Mouse (Mus musculus): ENCODE results near the gene Cilp2. TPM values are rescaled to one million over a fixed set of nuclear protein-coding genes. Genes with fewer than 3 reads are reported as not detected.

Gene Cilp2
- 0.48 and 0.63 TPM in 2 replicates for polyA plus RNA-seq (2016; fragmentation: Nextera tagmentation; extraction: Ambion mirVana)

DNA sequence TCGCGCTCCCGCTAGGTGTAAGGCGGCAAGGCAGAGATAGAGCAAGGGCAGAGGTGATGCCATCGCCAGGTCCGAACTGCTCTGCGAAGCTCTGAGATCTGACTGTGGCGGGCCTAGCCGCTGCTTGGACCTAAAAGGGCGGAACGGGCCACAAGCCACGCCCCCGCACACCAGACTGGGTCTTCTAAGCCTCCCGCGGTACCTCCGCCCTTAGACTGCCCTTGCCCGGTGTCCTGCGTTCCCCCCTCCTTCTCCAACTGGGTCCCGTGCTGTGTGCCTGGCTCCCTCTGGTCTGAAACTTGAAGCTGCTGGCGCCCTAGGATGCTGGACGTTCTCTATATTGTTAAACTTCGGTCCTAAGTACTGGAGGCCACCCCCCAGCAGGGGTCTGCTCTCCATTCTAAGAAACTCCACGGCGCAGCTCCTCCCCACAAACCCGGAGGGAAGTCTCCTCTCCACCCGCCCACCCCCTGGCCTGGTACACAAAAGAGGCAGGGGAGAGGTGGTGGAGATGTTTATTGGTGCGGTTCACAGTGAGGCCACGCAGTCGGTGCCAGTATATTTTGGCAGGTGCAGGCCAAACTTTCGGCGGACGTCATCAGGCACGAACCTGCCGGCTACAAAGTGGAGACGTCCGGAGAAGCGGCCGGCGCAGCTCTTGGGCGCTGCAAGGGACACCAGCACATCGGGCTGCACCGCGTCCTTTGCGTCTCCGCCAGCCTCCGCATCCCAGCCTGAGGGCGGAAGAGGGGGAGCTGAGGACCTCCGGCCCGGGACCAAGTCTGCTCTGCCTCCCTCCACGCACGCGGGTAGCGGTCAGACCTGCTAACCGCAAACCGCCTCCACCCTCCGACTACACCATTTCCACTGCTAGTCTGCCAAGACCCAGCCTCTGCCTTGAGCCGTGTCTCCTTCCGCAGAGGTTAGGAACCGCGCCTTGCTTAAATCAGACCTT is at the start of gene Cilp2:
Gene Cilp2, minus strand, starts transcription at position 399 of the 955 bp plus-strand sequence.
- 2% methylated on average over 60 of the region's 60 CpGs for WGBS
- Histone ChIP-seq H3K9me3 (no peaks in the 10 kb centered on the region), H3K27ac (no peak within 1 kb of the TSS), H3K27me3 (ENCODE audit: insufficient read depth, poor library complexity, severe bottlenecking) (peaks cover 93% of the 10 kb centered on the region), H3K4me1 (peaks cover 48% of the 10 kb centered on the region), H3K4me3 (peak within 1 kb of the TSS; percentile 52), H3K36me3 (peaks cover 8% of the 10 kb centered on the region)
- DNase-seq (ENCODE audit: low spot score), result no peak

GRCm38 (mm10) chr8:69936050-69936794 is 48.7 kb upstream of the Cilp2 start:
- no peaks in the 10 kb centered on the region for H3K27me3 ChIP-seq (ENCODE audit: insufficient read depth, poor library complexity, severe bottlenecking)
- H3K4me1 ChIP-seq, result peaks cover 66% of the 10 kb centered on the region
- no peaks in the 10 kb centered on the region for H3K9me3 ChIP-seq
- H3K4me3 ChIP-seq, result no peak overlapping the region; the same call in 1 of the 2 replicates
- peak overlapping the region; percentile 89 for H3K27ac ChIP-seq
- WGBS, result 54% methylated on average over 7 of the region's 7 CpGs
- H3K36me3 ChIP-seq, result peaks cover 35% of the 10 kb centered on the region
- DNase-seq (ENCODE audit: low spot score), result peak; percentile 94

- 87% methylated on average over 3 of the region's 3 CpGs for WGBS
- Histone ChIP-seq H3K27ac (peak overlapping the region; percentile 89), H3K4me3 (no peak overlapping the region), H3K4me1 (peaks cover 60% of the 10 kb centered on the region), H3K27me3 (ENCODE audit: insufficient read depth, poor library complexity, severe bottlenecking) (no peaks in the 10 kb centered on the region), H3K9me3 (no peaks in the 10 kb centered on the region), H3K36me3 (peaks cover 35% of the 10 kb centered on the region)
- no peak for DNase-seq (ENCODE audit: low spot score)
Observed at GRCm38 (mm10) chr8:69935431-69935830, 47.9 kb upstream of the Cilp2 start.

DNA sequence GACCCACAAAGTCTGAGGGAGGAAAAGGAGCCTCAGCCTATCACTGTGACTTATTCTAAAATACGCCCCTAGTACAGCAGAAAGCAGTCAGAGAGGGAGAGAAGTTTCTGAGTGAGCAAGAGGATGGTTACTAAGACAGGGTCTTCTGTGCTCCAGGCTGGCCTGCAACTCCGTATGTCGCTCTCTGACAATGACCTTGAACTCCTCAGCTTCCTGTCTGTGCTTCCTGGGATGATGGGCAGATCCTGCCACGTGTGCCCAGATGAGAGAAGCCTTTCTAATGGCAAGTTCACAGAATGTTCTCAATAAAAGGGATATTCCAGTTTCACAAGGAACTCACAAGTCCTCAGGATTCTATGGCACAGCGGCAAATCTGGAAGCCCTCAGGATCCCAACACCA is 47.1 kb upstream of the Cilp2 start:
- Histone ChIP-seq H3K4me3 (no peak overlapping the region), H3K27ac (0 out of 2 replicates have a peak overlapping the region, but pooled peaks have one; percentile 89), H3K4me1 (peaks cover 52% of the 10 kb centered on the region), H3K9me3 (no peaks in the 10 kb centered on the region), H3K27me3 (ENCODE audit: insufficient read depth, poor library complexity, severe bottlenecking) (no peaks in the 10 kb centered on the region), H3K36me3 (peaks cover 35% of the 10 kb centered on the region)
- no peak for DNase-seq (ENCODE audit: low spot score)
- 80% methylated on average over 5 of the region's 5 CpGs for WGBS

- peaks cover 45% of the 10 kb centered on the region for H3K4me1 ChIP-seq
- no peaks in the 10 kb centered on the region for H3K9me3 ChIP-seq
- H3K27ac ChIP-seq, result no peak overlapping the region
- no peaks in the 10 kb centered on the region for H3K27me3 ChIP-seq (ENCODE audit: insufficient read depth, poor library complexity, severe bottlenecking)
- no peak for DNase-seq (ENCODE audit: low spot score)
- H3K36me3 ChIP-seq, result peaks cover 36% of the 10 kb centered on the region
- H3K4me3 ChIP-seq, result no peak overlapping the region
- 68% methylated on average over 2 of the region's 2 CpGs for WGBS
Observed at GRCm38 (mm10) chr8:69933811-69934210, 46.3 kb upstream of the Cilp2 start.

GRCm38 (mm10) chr8:69926901-69927300 is 39.4 kb upstream of the Cilp2 start:
- Histone ChIP-seq H3K4me3 (no peak overlapping the region), H3K9me3 (no peaks in the 10 kb centered on the region), H3K27ac (no peak overlapping the region), H3K36me3 (peaks cover 31% of the 10 kb centered on the region), H3K27me3 (ENCODE audit: insufficient read depth, poor library complexity, severe bottlenecking) (no peaks in the 10 kb centered on the region), H3K4me1 (peaks cover 26% of the 10 kb centered on the region)
- DNase-seq (ENCODE audit: low spot score), result no peak

GRCm38 (mm10) chr8:69923986-69924385 is 36.5 kb upstream of the Cilp2 start:
- no peaks in the 10 kb centered on the region for H3K9me3 ChIP-seq
- DNase-seq (ENCODE audit: low spot score), result no peak
- peaks cover 33% of the 10 kb centered on the region for H3K36me3 ChIP-seq
- 32% methylated on average over 1 of the region's 1 CpGs for WGBS
- no peak overlapping the region for H3K4me3 ChIP-seq
- H3K27ac ChIP-seq, result no peak overlapping the region
- H3K27me3 ChIP-seq (ENCODE audit: insufficient read depth, poor library complexity, severe bottlenecking), result no peaks in the 10 kb centered on the region
- peaks cover 50% of the 10 kb centered on the region for H3K4me1 ChIP-seq

GRCm38 (mm10) chr8:69921141-69921540 is 33.7 kb upstream of the Cilp2 start:
- 90% methylated on average over 2 of the region's 2 CpGs for WGBS
- Histone ChIP-seq H3K4me1 (peaks cover 70% of the 10 kb centered on the region), H3K27me3 (ENCODE audit: insufficient read depth, poor library complexity, severe bottlenecking) (no peaks in the 10 kb centered on the region), H3K36me3 (peaks cover 28% of the 10 kb centered on the region), H3K9me3 (no peaks in the 10 kb centered on the region), H3K4me3 (no peak overlapping the region), H3K27ac (peak overlapping the region; percentile 74)
- no peak for DNase-seq (ENCODE audit: low spot score)

- Histone ChIP-seq H3K36me3 (peaks cover 38% of the 10 kb centered on the region), H3K27ac (peak overlapping the region; percentile 74), H3K9me3 (no peaks in the 10 kb centered on the region), H3K4me1 (peaks cover 75% of the 10 kb centered on the region), H3K27me3 (ENCODE audit: insufficient read depth, poor library complexity, severe bottlenecking) (no peaks in the 10 kb centered on the region), H3K4me3 (no peak overlapping the region)
- peak; percentile 88 for DNase-seq (ENCODE audit: low spot score)
- 42% methylated on average over 11 of the region's 11 CpGs for WGBS
Observed at GRCm38 (mm10) chr8:69919876-69920662, 32.6 kb upstream of the Cilp2 start.

DNA sequence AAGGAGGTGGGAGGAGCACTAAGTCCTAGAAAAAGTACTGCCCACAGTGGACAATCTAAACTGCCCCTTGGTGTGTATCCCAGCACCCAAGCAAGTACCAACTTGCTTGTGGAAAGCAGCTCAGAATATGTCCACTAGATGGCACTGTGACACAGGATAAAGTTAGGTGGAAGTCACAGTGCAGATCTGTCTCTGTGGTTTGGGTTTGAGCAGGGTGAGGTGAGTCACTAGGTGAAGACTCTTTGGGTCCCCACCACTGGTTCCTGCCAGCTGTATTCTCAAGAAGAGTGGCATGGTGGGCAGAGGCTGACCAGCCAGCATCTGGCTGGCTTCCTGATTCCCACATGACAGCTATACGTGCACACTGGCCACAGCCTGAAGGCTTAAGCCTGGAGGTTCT is 31.5 kb upstream of the Cilp2 start:
- Histone ChIP-seq H3K9me3 (no peaks in the 10 kb centered on the region), H3K4me3 (no peak overlapping the region), H3K4me1 (peaks cover 83% of the 10 kb centered on the region), H3K27me3 (ENCODE audit: insufficient read depth, poor library complexity, severe bottlenecking) (no peaks in the 10 kb centered on the region), H3K36me3 (peaks cover 48% of the 10 kb centered on the region), H3K27ac (0 out of 2 replicates have a peak overlapping the region, but pooled peaks have one; percentile 29)
- DNase-seq (ENCODE audit: low spot score), result peak; percentile 92
- WGBS, result 58% methylated on average over 1 of the region's 1 CpGs

- no peaks in the 10 kb centered on the region for H3K9me3 ChIP-seq
- DNase-seq (ENCODE audit: low spot score), result no peak
- peaks cover 78% of the 10 kb centered on the region for H3K4me1 ChIP-seq
- H3K4me3 ChIP-seq, result no peak overlapping the region
- H3K27me3 ChIP-seq (ENCODE audit: insufficient read depth, poor library complexity, severe bottlenecking), result no peaks in the 10 kb centered on the region
- H3K36me3 ChIP-seq, result peaks cover 48% of the 10 kb centered on the region
- H3K27ac ChIP-seq, result no peak overlapping the region
Observed at GRCm38 (mm10) chr8:69918506-69918905, 31.0 kb upstream of the Cilp2 start.

DNA sequence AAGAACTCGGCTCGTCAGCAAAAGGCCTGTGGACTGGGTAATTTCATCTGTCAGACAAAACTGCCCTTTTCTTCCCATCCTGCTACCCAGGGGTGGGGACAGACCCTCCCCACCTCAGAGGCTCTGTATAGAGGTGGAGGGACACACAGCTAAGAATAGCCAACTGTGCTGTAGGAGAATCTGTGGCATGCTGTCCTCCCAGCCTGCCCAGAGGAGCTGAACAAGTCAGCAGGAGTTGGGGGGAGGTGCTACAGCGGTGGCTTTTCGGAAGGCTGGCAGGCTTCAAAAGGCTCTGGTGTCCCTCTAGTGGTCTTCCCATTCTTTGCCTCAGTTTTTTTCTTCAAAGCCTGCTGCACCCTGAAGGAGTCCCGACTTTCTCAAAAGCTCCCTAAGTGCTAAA is 28.3 kb upstream of the Cilp2 start:
- WGBS, result 26% methylated on average over 5 of the region's 5 CpGs
- Histone ChIP-seq H3K27ac (peak overlapping the region; percentile 75), H3K27me3 (ENCODE audit: insufficient read depth, poor library complexity, severe bottlenecking) (no peaks in the 10 kb centered on the region), H3K36me3 (peaks cover 75% of the 10 kb centered on the region), H3K9me3 (no peaks in the 10 kb centered on the region), H3K4me3 (no peak overlapping the region), H3K4me1 (peaks cover 54% of the 10 kb centered on the region)
- peak; percentile 91 for DNase-seq (ENCODE audit: low spot score)
